Mouse (Mus musculus): ENCODE results near the gene Ano8. TPM values are rescaled to one million over a fixed set of nuclear protein-coding genes. Genes with fewer than 3 reads are reported as not detected.

The Ano8 gene
- polyA plus RNA-seq, 1 experiment from 2014 or later, result 4.5 TPM

DNA sequence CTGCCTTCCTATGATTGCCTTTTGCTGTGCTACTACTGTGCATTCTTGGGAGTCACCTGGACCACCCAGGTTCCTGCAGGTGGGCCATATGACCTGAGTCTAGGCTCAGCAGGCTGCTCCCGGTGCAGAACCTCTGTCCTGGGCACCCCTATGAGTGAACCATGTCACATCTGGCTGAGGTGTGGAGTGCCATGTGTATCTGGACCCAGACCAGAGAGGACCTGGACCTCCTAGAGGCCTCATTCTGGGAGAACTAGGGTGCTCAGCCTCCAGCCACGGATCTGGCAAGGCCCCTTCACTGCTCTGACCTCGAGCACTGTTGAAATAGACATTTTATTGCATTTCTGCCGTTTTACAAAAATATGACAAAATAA is 10.1 kb downstream of the Ano8 start:
- H3K27ac ChIP-seq, result peak overlapping the region; percentile 89
- 21% methylated on average over 4 of the region's 4 CpGs for WGBS
- peak overlapping the region; percentile 87 for H3K4me2 ChIP-seq
- H3K27me3 ChIP-seq, result no peaks in the 10 kb centered on the region
- no peaks in the 10 kb centered on the region for H3K9me3 ChIP-seq (replicated peaks)
- H3K4me3 ChIP-seq, result peak overlapping the region; percentile 54
- peaks cover 23% of the 10 kb centered on the region for H3K4me1 ChIP-seq
- peak; percentile 12; the same call in 1 of the 2 replicates for ATAC-seq
- peaks cover 81% of the 10 kb centered on the region for H3K36me3 ChIP-seq (ENCODE audit: poor library complexity, severe bottlenecking)
- H3K9ac ChIP-seq, result peak overlapping the region; percentile 78

DNA sequence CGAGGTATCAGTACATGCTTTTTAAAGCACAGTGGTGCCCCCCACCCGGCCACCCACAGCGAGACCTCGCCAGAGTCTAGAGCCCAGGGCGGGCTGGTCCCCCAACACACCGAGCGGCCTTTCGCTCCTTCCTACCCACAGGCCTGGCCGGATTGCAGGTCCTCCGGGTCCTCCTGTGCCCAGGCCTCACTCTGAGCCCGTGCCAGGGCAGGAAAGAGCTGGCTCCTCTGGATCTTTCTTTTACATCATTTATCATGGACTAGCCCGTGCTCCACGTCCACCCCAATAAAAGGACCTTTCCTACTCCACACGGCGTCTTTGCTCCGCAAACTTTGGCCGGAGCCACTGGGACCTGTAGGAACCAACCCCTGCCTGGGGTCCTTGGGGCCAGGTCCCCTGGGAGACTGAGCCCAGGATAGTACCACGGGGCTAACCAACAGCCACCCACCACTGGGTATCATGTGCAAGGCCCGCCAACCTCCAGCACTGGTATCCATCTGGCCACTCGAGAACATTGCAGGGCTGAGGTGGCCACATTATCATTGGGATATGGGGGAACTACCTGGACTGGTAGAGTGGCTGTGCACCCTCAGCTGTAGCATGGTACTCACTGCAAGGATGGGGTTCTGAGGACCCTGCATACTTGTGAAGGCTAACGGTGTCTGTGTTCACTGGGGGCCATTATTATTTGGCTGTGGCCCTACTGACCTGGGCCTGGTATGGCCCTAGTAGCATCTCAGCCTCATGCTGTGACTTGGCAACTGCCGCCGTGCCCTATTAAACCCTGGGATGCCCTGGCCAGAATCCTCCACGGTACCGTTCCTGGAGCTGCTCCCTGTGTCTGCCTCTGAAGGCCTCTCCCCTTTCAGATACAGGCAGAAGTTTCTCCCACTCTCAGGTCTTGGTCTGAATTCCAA is 10.7 kb downstream of the Ano8 start:
- peak; percentile 0; the same call in 1 of the 2 replicates for ATAC-seq
- Histone ChIP-seq H3K27ac (no peak overlapping the region), H3K9ac (no peak overlapping the region; the same call in 1 of the 2 replicates), H3K4me3 (no peak overlapping the region), H3K27me3 (no peaks in the 10 kb centered on the region), H3K9me3 (replicated peaks) (no peaks in the 10 kb centered on the region), H3K36me3 (ENCODE audit: poor library complexity, severe bottlenecking) (peaks cover 79% of the 10 kb centered on the region), H3K4me2 (peak overlapping the region; percentile 87; the same call in 1 of the 2 replicates), H3K4me1 (peaks cover 29% of the 10 kb centered on the region)
- WGBS, result 92% methylated on average over 25 of the region's 25 CpGs

DNA sequence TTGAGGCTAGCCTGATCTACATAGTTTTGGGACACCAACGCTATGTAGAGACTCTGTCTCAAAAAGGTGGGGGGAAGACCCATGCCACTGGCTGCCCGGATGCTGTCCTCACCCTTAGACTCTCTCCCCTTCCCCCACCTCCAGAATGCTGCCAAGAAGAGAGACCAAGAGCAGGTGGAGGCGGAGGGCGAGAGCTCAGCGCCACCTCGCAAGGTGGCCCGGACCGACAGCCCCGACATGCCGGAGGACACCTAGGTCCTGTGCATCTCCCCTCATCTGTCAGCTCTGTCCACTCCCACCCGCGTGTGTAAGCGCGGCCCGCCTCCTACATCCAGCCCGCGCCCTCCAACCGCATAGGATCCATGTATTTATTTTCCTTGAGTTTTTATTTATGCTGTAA is 11.4 kb downstream of the Ano8 start:
- Histone ChIP-seq H3K9me3 (replicated peaks) (no peaks in the 10 kb centered on the region), H3K27me3 (no peaks in the 10 kb centered on the region), H3K4me3 (no peak overlapping the region), H3K4me2 (no peak overlapping the region), H3K36me3 (ENCODE audit: poor library complexity, severe bottlenecking) (peaks cover 72% of the 10 kb centered on the region), H3K9ac (no peak overlapping the region), H3K4me1 (peaks cover 34% of the 10 kb centered on the region), H3K27ac (no peak overlapping the region)
- ATAC-seq, result no peak
- 94% methylated on average over 18 of the region's 18 CpGs for WGBS

DNA sequence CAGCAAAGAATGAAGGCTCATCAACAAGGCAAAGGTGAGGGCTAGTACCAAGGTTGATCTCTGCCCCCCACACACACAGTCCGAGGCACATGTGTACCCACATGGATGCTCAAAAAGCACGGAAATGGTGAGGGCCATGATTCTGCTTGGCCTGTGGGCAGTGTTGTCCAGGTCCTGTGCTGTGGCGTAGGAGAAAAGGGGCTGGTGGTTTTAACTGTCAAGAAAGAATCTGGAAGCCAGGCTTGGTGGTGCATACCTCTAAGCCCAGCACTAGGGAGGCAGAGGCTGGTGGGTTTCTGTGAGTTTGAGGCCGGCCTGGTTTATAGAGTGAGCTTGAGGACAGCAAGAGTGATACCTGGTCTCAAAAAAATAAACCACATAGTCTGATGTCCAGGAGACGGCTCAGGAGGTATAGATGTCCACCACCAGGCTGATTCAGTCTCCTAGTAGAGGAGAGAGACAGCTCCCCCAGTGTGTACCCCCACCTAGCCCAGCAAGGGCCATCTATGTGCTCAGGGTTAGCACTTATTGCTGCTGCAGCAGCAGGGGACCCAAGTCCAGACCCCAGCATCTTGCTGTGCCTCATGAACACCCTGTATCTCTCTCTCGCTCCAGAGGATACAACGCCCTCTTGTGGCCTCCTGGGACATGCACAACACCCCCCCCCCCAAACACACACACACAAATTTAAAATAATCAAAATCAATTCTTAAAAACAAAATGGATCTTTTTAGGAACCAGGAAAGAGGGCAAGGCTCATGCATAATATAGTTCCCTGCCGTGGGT is 13.0 kb downstream of the Ano8 start:
- Histone ChIP-seq H3K4me1 (peaks cover 33% of the 10 kb centered on the region), H3K9me3 (replicated peaks) (no peaks in the 10 kb centered on the region), H3K27ac (no peak overlapping the region), H3K27me3 (no peaks in the 10 kb centered on the region), H3K4me3 (no peak overlapping the region), H3K9ac (no peak overlapping the region), H3K36me3 (ENCODE audit: poor library complexity, severe bottlenecking) (peaks cover 59% of the 10 kb centered on the region), H3K4me2 (no peak overlapping the region)
- no peak for ATAC-seq
- 89% methylated on average over 8 of the region's 8 CpGs for WGBS

DNA sequence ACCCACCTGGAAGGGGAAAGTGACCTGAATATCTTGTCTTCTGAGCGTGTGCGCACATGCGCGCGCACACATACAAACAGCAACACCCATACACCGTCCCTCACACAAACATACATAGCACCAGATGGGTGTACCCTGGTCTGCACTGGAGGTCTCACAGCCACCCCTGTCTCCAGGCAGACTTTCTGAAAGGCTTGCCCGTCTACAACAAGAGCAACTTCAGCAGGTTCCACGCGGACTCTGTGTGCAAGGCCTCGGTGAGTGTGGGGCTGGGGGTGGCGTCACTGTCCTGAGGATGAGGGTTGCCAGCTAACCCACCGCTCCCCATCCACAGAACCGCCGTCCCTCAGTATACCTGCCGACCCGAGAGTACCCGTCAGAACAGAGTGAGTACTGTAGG is 13.9 kb downstream of the Ano8 start:
- peaks cover 56% of the 10 kb centered on the region for H3K36me3 ChIP-seq (ENCODE audit: poor library complexity, severe bottlenecking)
- no peaks in the 10 kb centered on the region for H3K9me3 ChIP-seq (replicated peaks)
- no peak overlapping the region for H3K9ac ChIP-seq
- no peak overlapping the region for H3K27ac ChIP-seq
- no peak overlapping the region for H3K4me2 ChIP-seq
- no peaks in the 10 kb centered on the region for H3K27me3 ChIP-seq
- peaks cover 24% of the 10 kb centered on the region for H3K4me1 ChIP-seq
- WGBS, result 94% methylated on average over 17 of the region's 17 CpGs
- no peak overlapping the region for H3K4me3 ChIP-seq
- no peak for ATAC-seq

DNA sequence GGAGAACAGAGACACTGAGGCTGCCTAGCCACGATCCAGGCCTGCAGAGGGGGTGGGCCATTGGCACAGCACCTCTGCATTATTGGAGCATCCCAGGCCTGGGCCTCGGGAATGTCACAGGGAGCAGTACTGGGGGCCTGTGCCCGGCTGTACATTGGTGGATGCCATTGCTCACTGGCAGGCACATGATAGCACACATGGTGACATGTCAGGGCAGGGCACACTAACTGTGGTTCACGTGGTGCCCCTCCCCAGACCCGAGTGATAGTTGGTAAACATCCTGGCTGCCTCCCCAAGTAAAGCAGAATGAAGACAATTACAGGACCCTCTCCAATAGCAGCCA is 14.9 kb downstream of the Ano8 start:
- H3K4me3 ChIP-seq, result peak overlapping the region; percentile 75; the same call in 1 of the 2 replicates
- peaks cover 56% of the 10 kb centered on the region for H3K36me3 ChIP-seq (ENCODE audit: poor library complexity, severe bottlenecking)
- peak overlapping the region; percentile 82; the same call in 1 of the 2 replicates for H3K9ac ChIP-seq
- no peak overlapping the region for H3K27ac ChIP-seq
- peak overlapping the region; percentile 93; the same call in 1 of the 2 replicates for H3K4me2 ChIP-seq
- no peaks in the 10 kb centered on the region for H3K27me3 ChIP-seq
- ATAC-seq, result no peak
- WGBS, result 84% methylated on average over 5 of the region's 5 CpGs
- no peaks in the 10 kb centered on the region for H3K9me3 ChIP-seq (replicated peaks)
- peaks cover 20% of the 10 kb centered on the region for H3K4me1 ChIP-seq

DNA sequence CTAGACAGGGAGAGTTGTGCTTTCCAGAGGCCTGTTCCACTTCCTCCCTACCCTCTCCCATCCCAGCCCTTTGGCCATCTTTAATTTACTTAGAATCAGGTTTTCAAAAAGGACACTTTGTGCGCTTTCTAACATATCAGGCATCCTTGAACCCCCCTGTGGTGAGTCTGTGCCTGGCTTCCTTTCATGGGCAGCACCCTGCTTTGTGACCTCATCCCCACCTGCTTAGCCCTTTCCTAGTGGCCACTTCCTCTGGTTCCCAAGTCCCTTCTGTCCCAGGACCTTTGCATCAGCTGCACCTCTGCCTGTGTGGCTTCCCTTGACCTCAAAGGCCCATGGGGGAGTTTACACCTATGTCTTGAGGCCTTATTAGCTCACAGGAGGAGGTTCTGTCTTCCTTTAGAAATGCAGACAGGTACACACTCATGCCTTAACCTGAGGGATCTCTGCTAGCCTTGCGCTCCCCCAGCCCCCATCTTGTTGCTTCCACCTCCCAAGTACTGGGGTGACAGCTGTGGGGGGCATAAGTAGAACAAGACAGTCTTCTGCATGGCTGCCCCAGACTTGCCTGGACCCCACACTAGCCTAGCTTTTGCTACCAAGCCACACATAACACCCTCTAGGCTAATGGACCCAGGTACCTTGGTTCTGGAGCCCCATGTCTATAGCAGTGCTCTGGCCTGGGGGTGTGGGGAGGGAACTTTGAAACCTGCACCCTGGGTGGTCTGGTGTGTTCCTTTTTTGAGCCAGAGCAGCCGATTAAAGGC is 15.4 kb downstream of the Ano8 start:
- WGBS, result 78% methylated on average over 3 of the region's 3 CpGs
- ATAC-seq, result no peak
- Histone ChIP-seq H3K36me3 (ENCODE audit: poor library complexity, severe bottlenecking) (peaks cover 52% of the 10 kb centered on the region), H3K27ac (no peak overlapping the region), H3K27me3 (no peaks in the 10 kb centered on the region), H3K4me1 (peaks cover 22% of the 10 kb centered on the region), H3K9ac (peak overlapping the region; percentile 82), H3K4me3 (peak overlapping the region; percentile 75), H3K4me2 (peak overlapping the region; percentile 93), H3K9me3 (replicated peaks) (no peaks in the 10 kb centered on the region)

DNA sequence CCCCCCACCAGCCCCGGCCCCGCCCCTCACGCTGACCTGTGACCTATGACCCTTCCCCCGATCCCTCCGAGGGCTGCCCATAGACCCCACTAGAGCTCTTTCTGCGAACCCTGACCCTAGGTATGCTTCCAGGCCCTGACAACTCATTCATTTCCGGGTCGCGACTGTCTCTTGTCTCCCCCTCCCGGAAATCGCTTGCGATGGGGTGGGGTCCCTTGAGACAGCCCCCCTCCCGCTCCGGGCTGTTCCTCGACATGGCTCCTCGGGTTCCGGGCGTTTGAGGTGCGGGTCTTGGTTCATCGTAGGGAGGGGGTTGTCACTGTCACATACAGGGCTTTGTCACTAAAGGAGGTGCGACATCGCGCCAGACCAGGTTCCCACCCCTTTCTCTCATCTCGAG is 16.4 kb downstream of the Ano8 start:
- peak overlapping the region; percentile 75 for H3K4me3 ChIP-seq
- H3K4me2 ChIP-seq, result peak overlapping the region; percentile 93
- peak; percentile 41 for ATAC-seq
- peak overlapping the region; percentile 82 for H3K9ac ChIP-seq
- H3K9me3 ChIP-seq (replicated peaks), result no peaks in the 10 kb centered on the region
- WGBS, result 1% methylated on average over 24 of the region's 24 CpGs
- H3K36me3 ChIP-seq (ENCODE audit: poor library complexity, severe bottlenecking), result peaks cover 42% of the 10 kb centered on the region
- H3K27ac ChIP-seq, result peak overlapping the region; percentile 75
- H3K4me1 ChIP-seq, result peaks cover 25% of the 10 kb centered on the region
- no peaks in the 10 kb centered on the region for H3K27me3 ChIP-seq

DNA sequence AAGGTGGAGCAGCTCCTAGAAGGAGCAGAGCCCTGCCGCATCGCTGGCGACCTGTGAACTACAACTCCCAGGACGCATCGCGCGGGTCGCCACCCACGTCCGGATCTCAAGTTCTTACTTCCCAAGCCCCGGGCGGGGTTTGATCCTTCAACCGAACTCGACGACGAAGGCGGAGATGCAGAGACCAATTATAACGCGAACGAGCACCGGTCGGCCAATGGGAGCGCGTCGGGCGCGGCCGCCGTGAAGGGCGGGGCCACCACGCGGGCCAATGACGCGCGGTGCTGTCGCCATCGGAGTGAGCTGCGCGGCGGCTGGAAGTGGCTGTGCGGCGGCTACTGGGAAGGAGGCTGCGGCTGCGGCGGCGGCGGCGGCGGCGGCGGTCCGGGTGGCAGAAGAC is 16.8 kb downstream of the Ano8 start, which contains the start of gene Dda1:
Gene Dda1, plus strand, starts transcription at position 284 of the 400 bp plus-strand sequence.
- no peaks in the 10 kb centered on the region for H3K27me3 ChIP-seq
- WGBS, result under 1% methylated on average over 35 of the region's 52 CpGs
- H3K27ac ChIP-seq, result peak within 1 kb of the TSS; percentile 75
- peak within 1 kb of the TSS; percentile 93 for H3K4me2 ChIP-seq
- H3K4me3 ChIP-seq, result peak within 1 kb of the TSS; percentile 75
- peak; percentile 90 for ATAC-seq
- peaks cover 30% of the 10 kb centered on the region for H3K4me1 ChIP-seq
- peaks cover 37% of the 10 kb centered on the region for H3K36me3 ChIP-seq (ENCODE audit: poor library complexity, severe bottlenecking)
- H3K9me3 ChIP-seq (replicated peaks), result no peaks in the 10 kb centered on the region
- peak within 1 kb of the TSS; percentile 82 for H3K9ac ChIP-seq

DNA sequence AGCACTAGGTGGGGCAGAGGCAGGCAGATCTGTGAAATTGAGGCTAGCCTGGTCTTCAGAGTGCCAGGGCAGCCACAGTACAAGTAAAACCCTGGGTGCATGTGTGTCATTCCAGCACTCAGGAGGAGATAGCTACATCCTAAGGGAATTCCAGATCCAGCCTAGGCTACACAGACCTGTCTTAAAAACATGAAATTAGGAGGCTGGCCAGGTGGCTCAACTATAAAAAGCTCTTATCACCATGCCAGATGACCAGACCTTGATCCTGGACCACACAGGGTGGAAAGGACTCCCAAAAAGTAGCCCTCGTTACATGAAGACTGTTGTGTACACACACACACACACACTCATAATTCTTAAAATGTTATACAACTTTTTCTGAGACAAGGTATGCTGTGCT is 17.8 kb downstream of the Ano8 start:
- H3K4me3 ChIP-seq, result no peak overlapping the region
- peaks cover 33% of the 10 kb centered on the region for H3K4me1 ChIP-seq
- 95% methylated on average over 1 of the region's 1 CpGs for WGBS
- H3K9me3 ChIP-seq (replicated peaks), result no peaks in the 10 kb centered on the region
- H3K36me3 ChIP-seq (ENCODE audit: poor library complexity, severe bottlenecking), result peaks cover 28% of the 10 kb centered on the region
- no peaks in the 10 kb centered on the region for H3K27me3 ChIP-seq
- H3K4me2 ChIP-seq, result no peak overlapping the region
- no peak for ATAC-seq
- no peak overlapping the region for H3K27ac ChIP-seq
- H3K9ac ChIP-seq, result no peak overlapping the region

DNA sequence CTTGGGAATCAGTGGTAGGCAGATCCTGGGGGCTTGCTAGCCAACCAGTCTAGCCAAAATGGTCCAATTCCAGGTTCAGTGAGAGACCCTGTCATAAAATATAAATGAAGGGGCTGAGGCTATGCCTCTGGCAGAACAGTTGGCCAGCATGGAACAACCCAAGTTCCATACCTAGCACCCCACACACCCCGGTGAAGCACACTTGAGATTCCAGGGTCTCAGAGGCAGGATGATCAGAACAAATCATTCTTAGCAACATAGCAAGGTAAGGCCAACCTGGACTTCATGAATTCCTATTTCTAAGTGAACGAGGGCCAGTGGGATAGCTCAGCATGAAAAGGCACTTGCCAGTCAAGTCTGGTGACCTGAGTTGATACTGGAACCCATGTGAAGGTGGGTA is 18.6 kb downstream of the Ano8 start:
- Histone ChIP-seq H3K9me3 (replicated peaks) (no peaks in the 10 kb centered on the region), H3K9ac (no peak overlapping the region), H3K27me3 (no peaks in the 10 kb centered on the region), H3K4me2 (no peak overlapping the region), H3K4me3 (no peak overlapping the region), H3K4me1 (peaks cover 41% of the 10 kb centered on the region), H3K36me3 (ENCODE audit: poor library complexity, severe bottlenecking) (peaks cover 20% of the 10 kb centered on the region), H3K27ac (no peak overlapping the region)
- 92% methylated on average over 2 of the region's 2 CpGs for WGBS
- no peak for ATAC-seq
